Mouse (Mus musculus): ENCODE results near the gene Rdh16.
"Not testable (repeated sequence)": the region's sequence is repeated elsewhere in the genome, so short reads cannot be mapped to it uniquely, and the experiment has no call there.

Gene Rdh16

GRCm38 (mm10) chr10:127834186-127834585 is 33.2 kb downstream of the Rdh16 start:
- not testable (repeated sequence) for DNase-seq (ENCODE audit: low read depth)

- no peak for DNase-seq (ENCODE audit: low read depth)
Observed at GRCm38 (mm10) chr10:127835292-127835691, 34.3 kb downstream of the Rdh16 start.

GRCm38 (mm10) chr10:127837793-127838192 is 36.8 kb downstream of the Rdh16 start:
- not testable (repeated sequence) for DNase-seq (ENCODE audit: low read depth)

DNA sequence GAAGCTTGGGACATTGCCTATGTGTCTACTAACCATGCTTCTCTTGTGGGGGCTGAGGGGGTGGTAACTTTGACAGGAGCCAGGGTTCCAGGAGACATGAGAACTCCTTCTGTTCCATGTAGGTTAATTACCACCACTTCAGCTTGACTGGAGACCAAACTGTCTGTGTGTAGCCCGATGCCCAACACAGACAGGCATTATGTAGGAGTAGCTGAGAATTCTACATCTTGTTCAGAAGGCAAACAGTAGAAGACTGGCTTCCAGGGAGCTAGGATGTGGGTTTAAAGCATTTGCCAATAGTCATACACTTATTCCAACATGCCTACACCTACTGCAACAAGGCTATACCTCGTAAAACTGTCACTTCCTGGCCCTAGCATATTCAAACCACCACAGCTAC is 37.6 kb downstream of the Rdh16 start:
- no peak for DNase-seq (ENCODE audit: low read depth)

GRCm38 (mm10) chr10:127840776-127841175 is 39.8 kb downstream of the Rdh16 start:
- DNase-seq (ENCODE audit: low read depth), result no peak

- DNase-seq (ENCODE audit: low read depth), result not testable (repeated sequence)
Observed at GRCm38 (mm10) chr10:127845945-127846344, 45.0 kb downstream of the Rdh16 start.

GRCm38 (mm10) chr10:127848089-127848488 is 47.1 kb downstream of the Rdh16 start:
- DNase-seq (ENCODE audit: low read depth), result no peak

DNA sequence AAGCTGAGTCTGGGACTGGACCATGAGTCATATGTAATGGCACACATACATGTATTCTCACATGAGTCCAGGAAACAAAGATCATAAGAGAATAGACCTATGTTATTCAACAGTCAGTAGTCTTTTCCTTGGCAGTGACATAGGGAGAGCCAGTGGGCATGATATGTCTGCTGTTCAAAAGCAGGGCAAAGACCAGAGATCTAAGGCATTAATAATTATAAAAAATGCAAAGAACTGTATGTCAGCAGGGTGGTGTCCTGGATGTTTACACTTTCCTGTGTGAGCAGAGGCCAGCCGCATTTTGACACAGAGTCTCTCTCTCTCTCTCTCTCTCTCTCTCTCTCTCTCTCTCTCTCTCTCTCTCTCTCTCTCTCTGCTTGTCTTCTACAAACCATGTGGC is 48.7 kb downstream of the Rdh16 start, which contains the start of gene Rdh19:
Gene Rdh19 (plus strand): TSS at position 301 of the 400 bp plus-strand sequence.
- DNase-seq (ENCODE audit: low read depth), result no peak

- no peak for DNase-seq (ENCODE audit: low read depth)
Observed at GRCm38 (mm10) chr10:127856376-127856775, 55.4 kb downstream of the Rdh16 start.

GRCm38 (mm10) chr10:127864931-127865330 is 64.0 kb downstream of the Rdh16 start:
- DNase-seq (ENCODE audit: low read depth), result no peak

DNA sequence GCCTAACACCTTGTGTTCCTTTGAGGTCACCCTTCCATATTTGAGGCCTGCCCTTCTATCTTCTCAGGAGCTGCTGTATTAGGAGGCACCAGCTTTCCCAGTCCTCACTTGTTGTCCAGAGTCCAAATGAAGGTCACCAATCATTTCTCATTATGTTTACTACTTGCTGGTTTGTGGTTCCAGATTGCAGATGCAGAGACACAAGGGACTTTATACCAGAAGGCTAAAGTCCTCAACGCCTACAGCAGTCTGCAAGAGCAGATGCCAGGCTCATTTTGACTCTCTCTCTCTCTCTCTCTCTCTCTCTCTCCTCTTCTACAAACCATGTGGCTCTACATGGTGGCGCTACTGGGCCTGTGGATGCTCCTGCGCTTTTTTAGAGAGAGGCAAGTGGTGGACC is 65.3 kb downstream of the Rdh16 start, which contains the start of gene Rdh16f2:
Gene Rdh16f2 (plus strand): TSS at position 243 of the 400 bp plus-strand sequence.
- no peak for DNase-seq (ENCODE audit: low read depth)

DNA sequence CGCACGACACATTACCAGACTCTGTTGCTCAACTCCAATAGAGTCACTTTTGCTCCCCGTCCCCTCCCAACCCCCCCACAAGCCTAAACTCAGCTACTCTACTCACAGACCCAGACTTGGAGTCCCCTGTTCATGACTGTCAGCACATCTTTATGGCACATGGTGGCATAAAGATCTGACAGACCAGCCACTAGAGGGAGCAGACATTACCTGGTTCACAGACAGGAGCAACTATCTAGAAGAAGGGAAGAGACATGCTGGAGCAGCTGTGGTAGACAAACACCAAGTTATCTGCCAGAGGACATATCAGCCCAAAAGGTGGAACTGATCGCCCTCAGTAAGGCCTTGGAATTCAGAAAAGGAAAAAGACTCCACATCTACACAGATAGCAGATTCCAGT is 71.5 kb downstream of the Rdh16 start:
- DNase-seq (ENCODE audit: low read depth), result no peak

- no peak for DNase-seq (ENCODE audit: low read depth)
Observed at GRCm38 (mm10) chr10:127877681-127878080, 76.7 kb downstream of the Rdh16 start.

DNA sequence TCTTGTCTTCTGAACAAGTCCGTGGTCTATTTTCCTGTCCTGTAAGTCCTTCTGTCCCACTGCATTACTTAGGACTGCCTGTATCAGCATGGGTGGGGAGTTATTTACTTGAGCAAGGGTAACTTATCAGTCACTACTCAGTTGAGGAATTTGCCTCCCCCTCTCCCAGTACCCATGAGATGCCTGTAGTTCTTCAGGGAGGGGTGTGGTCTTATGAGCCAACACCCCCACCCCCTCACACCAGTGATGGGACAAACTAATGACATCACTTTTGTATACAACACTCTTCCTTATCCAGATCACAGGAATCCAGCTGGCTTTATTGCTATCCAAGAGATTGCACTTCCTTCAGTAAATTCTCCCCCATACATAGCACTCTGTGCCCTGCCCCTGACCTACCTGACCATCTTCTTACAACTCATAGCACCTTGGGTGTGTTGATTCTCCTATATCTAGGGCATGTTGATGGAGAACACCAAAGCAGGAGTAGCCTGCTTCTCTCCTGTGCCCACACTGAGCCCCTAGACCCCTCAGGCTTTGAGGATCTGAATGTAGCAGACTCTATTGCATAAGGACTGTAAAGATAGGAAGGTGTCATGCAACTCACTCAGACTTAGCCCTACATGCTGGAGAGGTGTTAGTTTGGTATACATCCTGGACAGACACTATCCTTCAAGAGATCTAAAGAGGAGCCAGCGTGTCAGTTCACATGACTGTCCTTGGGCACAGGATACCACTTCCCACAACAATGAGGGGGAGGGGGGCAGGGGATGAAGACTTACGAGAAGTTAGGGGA is 77.5 kb downstream of the Rdh16 start:
- DNase-seq (ENCODE audit: low read depth), result no peak

DNA sequence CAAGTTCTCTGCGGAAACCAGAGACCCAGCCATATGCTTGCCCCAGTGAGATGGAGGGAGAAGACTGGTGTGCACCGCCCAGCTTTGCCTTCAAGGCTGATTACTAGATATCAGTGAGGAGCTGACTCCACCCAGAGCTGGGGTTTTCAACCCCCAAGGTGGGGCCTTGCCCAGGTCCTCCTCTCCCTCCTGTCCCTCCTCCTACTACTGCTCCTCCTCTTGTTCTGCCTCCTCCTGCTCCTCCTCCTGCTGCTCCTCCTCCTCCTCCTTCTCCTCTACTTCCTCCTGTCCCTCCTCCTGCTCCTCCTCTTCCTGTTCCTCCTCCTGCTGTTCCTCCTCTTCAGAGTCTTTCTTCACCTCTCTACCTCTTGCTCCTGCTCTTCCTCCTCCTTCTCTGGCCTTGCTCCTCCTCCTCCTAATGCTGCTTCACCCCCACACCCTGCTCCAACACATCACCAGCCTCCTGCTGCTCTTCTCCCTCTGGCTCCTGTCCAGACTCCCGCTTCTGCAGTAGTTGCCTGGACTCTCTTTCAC is 78.3 kb downstream of the Rdh16 start:
- DNase-seq (ENCODE audit: low read depth), result no peak

DNA sequence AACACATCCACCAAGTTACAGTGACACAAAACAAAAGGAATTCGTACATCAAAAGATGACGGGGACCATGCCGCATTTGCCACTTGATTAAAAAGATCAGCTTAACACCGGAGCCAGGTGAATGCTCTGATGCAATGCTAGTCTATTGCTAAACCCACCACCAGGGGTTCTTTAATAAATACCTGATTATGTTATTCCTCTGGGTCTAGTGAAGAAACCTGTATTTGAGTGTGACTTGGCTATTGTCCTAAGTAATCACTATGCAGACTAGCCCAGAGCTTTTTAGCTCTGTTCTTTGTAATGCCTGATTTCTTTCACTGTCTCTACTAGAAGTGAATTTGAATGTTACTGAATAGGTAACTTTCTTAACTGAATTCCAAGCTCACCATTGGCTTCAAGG is 80.1 kb downstream of the Rdh16 start:
- no peak for DNase-seq (ENCODE audit: low read depth)

GRCm38 (mm10) chr10:127886551-127886950 is 85.6 kb downstream of the Rdh16 start:
- DNase-seq (ENCODE audit: low read depth), result no peak

- DNase-seq (ENCODE audit: low read depth), result no peak
Observed at GRCm38 (mm10) chr10:127886971-127887370, 86.0 kb downstream of the Rdh16 start.

GRCm38 (mm10) chr10:127888605-127889004 is 87.7 kb downstream of the Rdh16 start, which contains the start of gene Rdh7:
Gene Rdh7 (minus strand): TSS chr10:127888817.
- no peak for DNase-seq (ENCODE audit: low read depth)

DNA sequence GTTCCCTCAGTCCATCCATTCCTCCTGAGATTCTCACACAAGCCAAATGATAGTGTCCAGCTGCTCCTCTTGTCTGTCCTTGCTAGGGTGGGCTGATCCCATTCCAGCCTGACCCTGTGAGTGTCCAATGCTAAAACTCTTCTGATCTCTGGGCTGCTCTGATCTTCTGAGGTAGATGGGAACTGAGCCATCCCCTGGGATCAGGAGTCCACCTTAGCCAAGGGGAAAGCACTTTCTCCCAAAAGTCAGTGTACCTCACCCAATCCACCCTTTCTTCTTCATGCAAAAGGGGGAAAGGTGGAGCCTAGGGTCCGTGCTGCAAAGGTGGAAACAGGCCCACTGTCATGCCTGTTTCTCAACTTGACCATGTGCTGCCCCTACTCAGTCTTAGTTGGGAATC is 90.5 kb downstream of the Rdh16 start:
- no peak for DNase-seq (ENCODE audit: low read depth)

- peak; percentile 12 for DNase-seq (ENCODE audit: low read depth)
Observed at GRCm38 (mm10) chr10:127893163-127894022, 92.4 kb downstream of the Rdh16 start.
